Mouse (Mus musculus) forebrain, embryonic 14.5 days (tissue): ENCODE measurements around the gene Gabarap. TPM values are rescaled to one million over a fixed set of nuclear protein-coding genes. Genes with fewer than 3 reads are reported as not detected.
"Not testable (repeated sequence)": the region's sequence is repeated elsewhere in the genome, so short reads cannot be mapped to it uniquely, and the experiment has no call there.

Experiments
- ATAC-seq: fragments of 200-750 bp; cut with Nextera tagmentation; 2 replicates; pipeline ENCODE4 v1.8.0; 2017; ENCODE audit warnings: mild to moderate bottlenecking, moderate library complexity
- DNase-seq: peaks from one replicate; pipeline ENCODE4 v3.0.0-alpha.2; 2015; ENCODE audit warnings: low spot score
- H3K27ac ChIP-seq: fragments of 300-500 bp; sonication (generic); 2 replicates; pipeline ENCODE4 v1.5.1; 2014; ENCODE audit warnings: low read depth, mild to moderate bottlenecking, control low read depth, low read length, moderate library complexity
- H3K27me3 ChIP-seq: fragments of 300-500 bp; sonication (generic); replicated peaks from 2 replicates; pipeline ENCODE4 v1.6.1; 2014; ENCODE audit warnings: low read length, control low read depth, mixed read lengths; ENCODE audit not compliant: control insufficient read depth, insufficient read depth
- H3K36me3 ChIP-seq: fragments of 300-500 bp; sonication (generic); 2 replicates; pipeline ENCODE4 v1.6.1; 2014; ENCODE audit warnings: low read length, control low read depth; ENCODE audit not compliant: control insufficient read depth, insufficient read depth
- H3K4me1 ChIP-seq: fragments of 300-500 bp; sonication (generic); 2 replicates; pipeline ENCODE4 v1.6.1; 2014; ENCODE audit warnings: antibody characterized with exemption, low read length, control low read depth; ENCODE audit not compliant: control insufficient read depth, insufficient read depth
- H3K4me2 ChIP-seq: fragments of 300-500 bp; sonication (generic); 2 replicates; pipeline ENCODE4 v1.6.1; 2014; ENCODE audit warnings: mild to moderate bottlenecking, control low read depth, low read length
- H3K4me3 ChIP-seq: fragments of 300-500 bp; sonication (generic); 2 replicates; pipeline ENCODE4 v1.5.1; 2014; ENCODE audit warnings: low read depth, low read length, control low read depth
- H3K9ac ChIP-seq: fragments of 300-500 bp; sonication (generic); 2 replicates; pipeline ENCODE4 v1.6.1; 2014; ENCODE audit warnings: mild to moderate bottlenecking, low read length, control low read depth, moderate library complexity
- H3K9me3 ChIP-seq: fragments of 300-500 bp; sonication (generic); replicated peaks from 2 replicates; pipeline ENCODE4 v1.6.1; 2016; ENCODE audit warnings: low read length, control low read depth, mixed read lengths; ENCODE audit not compliant: control insufficient read depth
- WGBS: fragments of 180-500 bp; shearing (Covaris S2); extraction: QIAGEN DNeasy Blood & Tissue Kit; methylation state at CpG from one replicate; pipeline ENCODE4 v1.1.7; 2014; 5-methylcytosine and 5-hydroxymethylcytosine counted together
- polyA plus RNA-seq: library from polyadenylated mRNA; unstranded; fragments of >200 nt; fragmentation: Nextera tagmentation; extraction: Ambion mirVana; gene quantifications from 2 replicates; pipeline ENCODE4 v1.2.1, GENCODE M21; 2014

Gene Gabarap
- polyA plus RNA-seq, 1 experiment from 2014 or later = 779 TPM

GRCm38 (mm10) chr11:69952274-69952673, 38.7 kb upstream of the Gabarap start:
- Histone ChIP-seq H3K4me1 (peaks cover 10% of the 10 kb centered on the region), H3K9me3 (no peaks in the 10 kb centered on the region), H3K4me2 (no peak overlapping the region), H3K9ac (no peak overlapping the region), H3K27me3 (no peaks in the 10 kb centered on the region), H3K36me3 (no peaks in the 10 kb centered on the region), H3K27ac (no peak overlapping the region), H3K4me3 (no peak overlapping the region)
- ATAC-seq (no peak), DNase-seq (no peak)
- WGBS = 47% methylated on average over 1 of the region's 1 CpGs

- Histone ChIP-seq H3K36me3 (no peaks in the 10 kb centered on the region), H3K27me3 (no peaks in the 10 kb centered on the region), H3K4me2 (no peak overlapping the region), H3K4me3 (no peak overlapping the region), H3K4me1 (peaks cover 4% of the 10 kb centered on the region), H3K9me3 (no peaks in the 10 kb centered on the region), H3K9ac (no peak overlapping the region), H3K27ac (no peak overlapping the region)
- ATAC-seq = no peak
- no peak for DNase-seq
- WGBS = 70% methylated on average over 11 of the region's 11 CpGs
Measured at GRCm38 (mm10) chr11:69953267-69953915, 37.6 kb upstream of the Gabarap start.

DNA sequence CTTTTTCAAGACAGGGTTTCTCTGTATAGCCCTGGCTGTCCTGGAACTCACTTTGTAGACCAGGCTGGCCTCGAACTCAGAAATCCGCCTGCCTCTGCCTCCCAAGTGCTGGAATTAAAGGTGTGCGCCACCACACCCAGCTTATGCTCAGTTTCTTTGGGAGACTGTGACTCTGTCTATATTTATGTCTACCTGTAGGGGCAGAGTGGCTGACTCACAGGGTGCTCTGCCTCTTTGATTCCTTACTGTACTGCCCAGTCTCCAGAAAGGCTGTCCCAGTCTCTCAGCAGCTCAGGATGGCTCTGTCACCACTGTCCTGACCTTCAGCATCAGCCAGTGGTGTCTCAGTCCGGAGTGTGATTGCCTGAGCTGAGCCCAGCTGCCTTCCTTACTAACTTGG, 35.3 kb upstream of the Gabarap start:
- not testable (repeated sequence) for H3K36me3 ChIP-seq, H3K4me3 ChIP-seq, H3K9me3 ChIP-seq, H3K27ac ChIP-seq, ATAC-seq, H3K4me2 ChIP-seq, DNase-seq, H3K27me3 ChIP-seq, H3K9ac ChIP-seq, H3K4me1 ChIP-seq
- WGBS = 75% methylated on average over 4 of the region's 4 CpGs

- Histone ChIP-seq H3K9me3 (no peaks in the 10 kb centered on the region), H3K4me3 (no peak overlapping the region), H3K27me3 (no peaks in the 10 kb centered on the region), H3K36me3 (no peaks in the 10 kb centered on the region), H3K27ac (no peak overlapping the region), H3K9ac (no peak overlapping the region), H3K4me1 (no peaks in the 10 kb centered on the region), H3K4me2 (no peak overlapping the region)
- DNase-seq (no peak), ATAC-seq (no peak)
- 91% methylated on average over 1 of the region's 1 CpGs for WGBS
Measured at GRCm38 (mm10) chr11:69956218-69956617, 34.7 kb upstream of the Gabarap start.

DNA sequence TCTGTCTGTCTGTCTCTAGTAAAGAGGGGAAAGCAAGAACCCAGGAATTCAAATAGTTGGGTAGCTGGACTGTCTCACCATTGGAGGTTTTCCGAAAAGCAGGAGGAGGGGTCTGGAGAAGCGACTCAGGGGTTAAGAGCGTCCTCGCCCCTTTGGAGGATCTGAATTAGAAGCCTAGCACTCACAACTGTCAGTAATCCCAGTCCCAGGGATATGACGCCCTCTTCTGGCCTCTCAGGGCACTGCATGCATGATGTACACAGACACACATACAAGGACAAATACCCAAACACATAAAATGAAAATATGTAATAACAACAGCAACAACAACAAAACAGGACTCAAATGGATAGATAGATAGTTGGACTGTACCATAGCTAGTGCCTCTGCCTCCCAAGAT, 30.3 kb upstream of the Gabarap start:
- Histone ChIP-seq H3K4me2 (no peak overlapping the region), H3K27ac (no peak overlapping the region), H3K9ac (no peak overlapping the region), H3K27me3 (peaks cover 25% of the 10 kb centered on the region), H3K4me1 (no peaks in the 10 kb centered on the region), H3K36me3 (no peaks in the 10 kb centered on the region), H3K4me3 (no peak overlapping the region), H3K9me3 (no peaks in the 10 kb centered on the region)
- no peak for DNase-seq
- 27% methylated on average over 5 of the region's 5 CpGs for WGBS
- no peak for ATAC-seq

DNA sequence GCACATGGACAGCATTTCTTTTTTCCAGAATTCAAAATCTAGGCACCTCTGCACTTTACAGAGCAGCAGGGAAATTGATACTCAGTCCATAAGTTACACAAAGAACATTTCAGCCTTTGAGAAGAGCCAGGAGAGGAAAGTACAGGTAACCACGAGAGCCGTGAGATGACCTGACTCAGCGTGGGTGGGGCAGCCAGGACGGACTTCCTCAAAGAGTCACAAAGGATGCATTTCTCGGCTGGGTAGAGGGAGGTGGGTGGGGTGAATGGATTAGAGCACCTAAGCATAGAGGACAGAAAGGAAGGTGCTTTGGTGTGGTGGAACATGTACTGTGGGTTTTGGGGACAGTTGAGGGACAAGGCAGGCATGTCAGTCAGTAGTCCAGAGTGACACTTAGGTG, 29.1 kb upstream of the Gabarap start:
- H3K4me2 ChIP-seq = no peak overlapping the region
- WGBS = 50% methylated on average over 5 of the region's 5 CpGs

DNA sequence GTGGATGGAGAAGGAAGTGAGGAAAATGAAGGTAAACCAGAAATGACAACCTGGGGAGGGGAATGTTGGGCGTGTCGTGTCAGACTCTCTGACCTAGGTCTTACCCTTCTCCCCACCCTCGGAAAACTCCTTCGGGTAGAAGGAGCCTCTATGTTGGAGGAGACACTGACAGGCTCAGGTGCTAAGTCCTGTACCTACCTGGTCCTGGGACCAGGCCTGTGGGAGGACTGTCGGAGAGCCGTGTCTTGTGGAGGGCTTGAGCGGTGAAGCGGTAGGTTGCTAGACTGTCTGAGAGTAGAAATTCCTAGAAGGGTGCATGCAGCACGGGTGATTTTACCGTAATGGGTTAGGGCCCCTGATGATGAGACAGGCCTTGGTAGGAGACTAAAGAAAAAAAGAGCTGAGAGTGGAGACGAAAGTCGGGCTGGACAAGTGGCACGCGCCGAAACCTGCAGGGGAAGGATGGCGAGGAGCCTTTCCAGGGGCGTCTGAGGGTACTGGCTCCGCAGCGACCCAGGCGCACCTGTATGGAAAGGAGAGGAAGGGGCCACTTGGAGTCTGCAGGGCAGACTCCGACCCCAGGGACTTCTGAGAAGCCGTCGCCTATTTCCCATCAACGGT, 26.2 kb upstream of the Gabarap start, which contains the start of gene Cldn7:
TSS of gene Cldn7 (plus strand) at position 130 of the 621 bp plus-strand sequence.
- no peaks in the 10 kb centered on the region for H3K9me3 ChIP-seq
- ATAC-seq = no peak
- WGBS = 11% methylated on average over 24 of the region's 24 CpGs
- H3K27ac ChIP-seq = no peak within 1 kb of the TSS
- no peak within 1 kb of the TSS for H3K4me2 ChIP-seq
- H3K36me3 ChIP-seq = peaks cover 20% of the 10 kb centered on the region
- H3K27me3 ChIP-seq = peaks cover 48% of the 10 kb centered on the region
- DNase-seq = no peak
- H3K4me3 ChIP-seq = no peak within 1 kb of the TSS
- no peaks in the 10 kb centered on the region for H3K4me1 ChIP-seq
- H3K9ac ChIP-seq = no peak within 1 kb of the TSS

More for the DNA sequence above, 29.1 kb upstream of the Gabarap start:
- no peak overlapping the region for H3K9ac ChIP-seq
- no peaks in the 10 kb centered on the region for H3K4me1 ChIP-seq
- no peak overlapping the region for H3K27ac ChIP-seq
- H3K27me3 ChIP-seq = peaks cover 37% of the 10 kb centered on the region
- ATAC-seq (no peak), DNase-seq (no peak)
- no peaks in the 10 kb centered on the region for H3K9me3 ChIP-seq
- H3K36me3 ChIP-seq = no peaks in the 10 kb centered on the region
- H3K4me3 ChIP-seq = no peak overlapping the region

- peak overlapping the region; percentile 21; the same call in 1 of the 2 replicates for H3K9ac ChIP-seq
- DNase-seq = no peak
- 0 out of 2 replicates have a peak overlapping the region, but pooled peaks have one; percentile 33 for H3K4me2 ChIP-seq
- peaks cover 48% of the 10 kb centered on the region for H3K27me3 ChIP-seq
- ATAC-seq = no peak
- no peaks in the 10 kb centered on the region for H3K9me3 ChIP-seq
- no peak overlapping the region for H3K4me3 ChIP-seq
- WGBS = 3% methylated on average over 46 of the region's 49 CpGs
- no peaks in the 10 kb centered on the region for H3K4me1 ChIP-seq
- peaks cover 27% of the 10 kb centered on the region for H3K36me3 ChIP-seq
- no peak overlapping the region for H3K27ac ChIP-seq
Measured at GRCm38 (mm10) chr11:69965271-69966005, 25.5 kb upstream of the Gabarap start.
